Mouse (Mus musculus) bone marrow, adult 2 months (tissue): ENCODE measurements around the gene Polr2c. TPM values are rescaled to one million over a fixed set of nuclear protein-coding genes. Genes with fewer than 3 reads are reported as not detected.

Experiments used
- H3K27ac ChIP-seq: fragments of 200-500 bp; 2 replicates; pipeline ENCODE4 v1.5.1; 2012; ENCODE audit warnings: low read depth, mild to moderate bottlenecking, control low read depth, inconsistent platforms, low read length; ENCODE audit not compliant: control insufficient read depth, poor library complexity, insufficient read depth
- H3K4me1 ChIP-seq: fragments of 200-500 bp; 2 replicates; pipeline ENCODE4 v1.6.1; 2011; ENCODE audit warnings: low read length; ENCODE audit not compliant: control insufficient read depth, insufficient read depth
- H3K4me3 ChIP-seq: fragments of 200-500 bp; replicated peaks from 2 replicates; pipeline ENCODE3; 2011; ENCODE audit warnings: mild to moderate bottlenecking, low read depth, low read length, control low read depth; ENCODE audit not compliant: control insufficient read depth
- CTCF ChIP-seq: fragments of 200-500 bp; IDR thresholded peaks from 2 replicates; pipeline ENCODE4 v1.5.1; 2011; ENCODE audit warnings: low read length, control low read depth; ENCODE audit not compliant: control insufficient read depth, insufficient read depth
- POLR2A ChIP-seq: fragments of 200-500 bp; IDR thresholded peaks from 2 replicates; pipeline ENCODE4 v1.6.1; 2011; ENCODE audit warnings: low read depth, mild to moderate bottlenecking, control low read depth, low read length, borderline replicate concordance; ENCODE audit not compliant: control insufficient read depth
- WGBS: fragments of 180-500 bp; shearing (Covaris S2); methylation state at CpG from one replicate; pipeline ENCODE4 v1.1.7; 2018; 5-methylcytosine and 5-hydroxymethylcytosine counted together
- polyA plus RNA-seq: library from polyadenylated mRNA; stranded (reverse); fragments of >200 nt; gene quantifications from 2 replicates; pipeline ENCODE4 v1.2.4, GENCODE M21; 2011; ENCODE audit warnings: low replicate concordance; ENCODE audit not compliant: missing spikeins, insufficient read depth, insufficient read length

Gene Polr2c
- polyA plus RNA-seq, 1 experiment: 37.9 TPM

DNA sequence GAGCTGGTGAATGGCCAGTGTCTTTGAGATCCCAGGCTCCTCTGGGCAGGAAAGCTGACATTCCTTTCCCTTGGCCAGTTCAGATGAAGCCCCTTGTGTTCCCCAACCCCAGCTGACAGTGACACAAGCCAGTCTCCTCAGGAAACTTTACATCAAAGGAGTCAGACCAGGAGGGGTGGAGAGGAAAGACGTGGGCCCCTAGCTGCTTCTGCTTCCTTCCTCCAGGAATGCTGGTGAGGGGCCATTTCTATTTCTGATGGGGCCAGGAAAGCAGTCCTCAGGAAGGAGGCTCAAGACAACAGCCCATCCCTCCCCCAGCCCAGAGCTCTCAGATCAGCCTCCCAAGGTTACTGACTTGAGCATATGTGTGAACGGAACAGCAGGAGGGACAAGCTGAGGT, 35.7 kb downstream of the Polr2c start:
- peaks cover under 1% of the 10 kb centered on the region; the same call in 1 of the 2 replicates for H3K4me1 ChIP-seq
- H3K27ac ChIP-seq: no peak overlapping the region
- no peak overlapping the region for H3K4me3 ChIP-seq
- WGBS: 63% methylated on average over 2 of the region's 2 CpGs
- no peak for TF ChIP-seq CTCF
- no peak for TF ChIP-seq POLR2A

DNA sequence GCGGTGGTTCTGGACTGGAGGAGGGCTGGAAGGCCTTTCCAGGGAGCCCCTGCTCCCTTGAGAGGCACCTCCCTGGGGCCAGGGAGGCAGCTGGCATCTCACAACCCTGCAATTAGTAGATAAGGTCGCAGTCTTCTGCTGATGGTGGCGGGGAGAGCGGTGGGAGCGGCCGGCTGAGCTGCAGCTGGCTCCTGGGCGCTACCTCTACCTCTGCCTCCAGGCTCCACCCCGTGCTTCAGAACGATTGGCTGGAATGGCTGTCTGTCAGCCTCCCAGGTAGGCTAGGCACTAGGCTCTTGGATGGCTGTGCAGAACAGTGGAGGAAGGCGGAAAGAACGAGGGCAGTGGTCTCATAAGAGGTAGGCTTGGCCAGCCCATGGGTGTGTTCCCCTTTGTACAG, 42.0 kb downstream of the Polr2c start:
- TF ChIP-seq CTCF: no peak
- peak; percentile 38; the same call in 1 of the 2 replicates for TF ChIP-seq POLR2A
- Histone ChIP-seq H3K27ac (peak overlapping the region; percentile 87), H3K4me1 (peaks cover 7% of the 10 kb centered on the region), H3K4me3 (no peak overlapping the region)
- WGBS: 51% methylated on average over 11 of the region's 11 CpGs

DNA sequence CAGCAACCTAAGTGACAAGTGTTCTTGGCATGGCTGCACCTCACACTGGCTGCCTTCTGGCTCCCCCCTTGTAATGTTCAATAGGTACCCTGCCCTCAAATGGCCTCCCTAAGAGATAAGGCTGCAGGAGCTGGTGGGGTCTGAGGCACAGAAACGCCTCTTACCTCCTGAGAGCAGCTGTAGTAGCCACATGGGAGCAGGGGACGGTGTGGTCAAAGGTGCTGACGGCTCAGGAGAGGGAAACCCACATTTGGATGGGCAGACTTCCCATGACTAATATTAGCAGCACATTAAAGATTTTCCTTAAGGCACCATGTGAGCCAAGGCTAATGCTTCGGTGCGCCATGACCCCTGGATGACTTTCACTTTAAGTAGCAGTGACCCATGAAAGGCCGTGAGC, 43.4 kb downstream of the Polr2c start:
- TF ChIP-seq POLR2A (no peak), CTCF (no peak)
- no peak overlapping the region for H3K4me3 ChIP-seq
- peaks cover 7% of the 10 kb centered on the region for H3K4me1 ChIP-seq
- 69% methylated on average over 6 of the region's 6 CpGs for WGBS
- H3K27ac ChIP-seq: no peak overlapping the region

DNA sequence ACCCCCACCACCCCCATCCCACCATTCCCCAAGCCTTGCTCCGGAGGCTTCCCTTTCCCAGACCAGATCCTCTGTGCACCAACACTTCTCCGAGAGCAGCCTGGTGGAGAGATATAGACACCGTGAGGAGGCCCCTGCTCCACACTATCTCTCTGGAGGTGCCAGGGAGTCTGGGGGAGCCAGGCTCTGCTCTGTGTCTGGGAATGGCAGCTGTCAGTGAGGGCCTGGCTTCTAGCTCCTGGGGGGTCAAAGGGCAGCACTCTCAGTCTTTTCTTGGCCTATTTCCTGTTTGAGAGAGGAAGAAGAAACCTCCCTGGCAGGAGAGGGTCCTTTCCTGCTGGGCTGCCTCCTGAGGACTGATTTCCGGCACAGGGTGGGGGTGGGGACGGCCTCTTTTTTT, 43.8 kb downstream of the Polr2c start:
- peaks cover 7% of the 10 kb centered on the region for H3K4me1 ChIP-seq
- H3K4me3 ChIP-seq: no peak overlapping the region
- TF ChIP-seq POLR2A: no peak
- no peak for TF ChIP-seq CTCF
- WGBS: 43% methylated on average over 5 of the region's 5 CpGs
- no peak overlapping the region; the same call in 1 of the 2 replicates for H3K27ac ChIP-seq

DNA sequence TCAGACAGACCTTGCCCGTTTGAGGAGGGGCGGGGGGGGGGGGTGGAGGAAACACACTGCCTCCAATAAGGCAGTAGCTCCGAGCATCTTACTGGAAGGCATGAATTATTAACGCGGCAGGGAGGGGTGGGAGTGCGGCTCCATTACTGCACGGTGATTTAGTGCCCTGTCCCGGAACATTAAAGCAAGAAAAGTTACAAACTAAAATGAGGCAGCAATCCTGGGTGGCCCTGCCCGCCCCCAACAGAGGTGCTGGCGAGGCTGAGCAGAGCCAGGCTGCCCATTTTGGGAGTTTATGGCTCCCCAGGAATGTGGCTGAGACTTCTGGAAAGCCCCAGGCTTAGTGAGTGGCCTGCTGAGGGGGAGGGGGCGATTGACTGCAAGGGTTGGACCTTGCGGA, 46.5 kb downstream of the Polr2c start:
- H3K4me1 ChIP-seq: peaks cover 3% of the 10 kb centered on the region
- no peak for TF ChIP-seq CTCF
- TF ChIP-seq POLR2A: no peak
- 80% methylated on average over 12 of the region's 12 CpGs for WGBS
- no peak overlapping the region for H3K27ac ChIP-seq
- H3K4me3 ChIP-seq: no peak overlapping the region

DNA sequence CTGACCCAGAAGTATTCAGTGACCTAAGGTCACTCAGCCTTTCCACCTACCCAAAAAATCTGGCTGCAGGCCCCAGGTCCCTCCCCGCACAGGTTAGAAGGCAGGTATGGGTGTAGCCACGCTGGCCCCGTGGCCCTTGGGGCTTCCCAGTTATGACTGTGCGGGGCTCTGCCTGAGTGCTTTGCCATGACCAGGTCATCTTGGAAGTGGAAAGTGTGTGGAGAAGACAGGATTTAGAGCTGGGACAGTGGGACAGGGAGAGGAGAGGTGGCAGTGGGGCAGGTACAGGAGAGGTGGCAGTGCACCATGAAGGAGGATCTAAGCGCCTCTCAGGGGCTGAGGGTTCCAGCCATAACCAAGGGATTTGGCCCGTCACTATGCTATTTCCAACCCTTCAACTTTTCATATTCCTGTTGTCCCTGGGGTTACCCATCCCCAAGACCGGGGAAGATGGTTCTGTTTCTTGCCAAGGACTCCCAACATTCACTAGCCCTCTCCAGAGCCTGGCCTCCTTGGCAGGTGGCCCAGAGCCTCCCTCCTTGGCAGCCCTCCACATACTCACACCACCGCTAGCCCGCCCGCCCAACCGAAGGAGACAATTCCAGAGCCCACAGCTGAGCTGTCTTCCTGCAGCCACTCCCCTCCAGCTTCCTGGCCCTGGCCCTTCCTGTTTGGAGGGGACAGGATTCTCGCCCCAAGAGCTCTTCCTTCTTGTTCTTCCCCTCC, 47.4 kb downstream of the Polr2c start:
- peaks cover under 1% of the 10 kb centered on the region for H3K4me1 ChIP-seq
- no peak overlapping the region; the same call in 1 of the 2 replicates for H3K27ac ChIP-seq
- 65% methylated on average over 12 of the region's 12 CpGs for WGBS
- TF ChIP-seq POLR2A: no peak
- TF ChIP-seq CTCF: no peak
- H3K4me3 ChIP-seq: no peak overlapping the region

DNA sequence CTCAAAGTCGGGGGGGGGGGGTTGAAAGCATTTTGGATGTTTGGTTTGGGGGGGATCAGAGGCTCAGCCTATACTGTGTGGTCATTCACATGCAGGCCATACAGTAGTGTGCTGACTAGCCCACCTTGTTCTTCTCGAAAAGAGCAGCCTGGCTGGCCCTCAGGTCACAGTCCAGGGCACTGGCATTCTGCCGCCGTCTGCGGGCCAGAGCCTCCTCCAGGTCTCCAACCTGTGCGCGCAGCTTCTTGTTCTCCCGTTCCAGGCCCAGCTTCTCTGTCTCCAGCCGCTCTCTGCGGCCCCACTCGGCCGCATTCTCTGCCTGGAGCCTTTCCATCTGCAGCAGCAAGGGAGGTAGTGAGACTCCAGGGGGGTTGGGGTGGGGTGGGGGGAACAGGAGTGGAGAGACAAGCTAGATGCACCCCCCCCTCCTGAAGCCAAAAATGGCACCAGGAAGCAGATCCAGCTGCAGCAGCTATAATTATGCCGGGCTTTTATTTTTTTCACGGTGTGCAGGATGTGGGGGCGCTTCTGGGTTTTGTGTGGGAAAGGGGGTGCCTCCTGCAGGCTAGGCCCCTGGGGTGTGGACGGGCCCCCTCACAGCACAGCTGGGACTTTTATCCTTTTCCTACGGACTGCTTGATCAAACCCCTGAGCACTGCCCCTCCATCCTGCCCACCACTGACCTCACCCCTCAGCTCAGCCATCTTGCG, 50.5 kb downstream of the Polr2c start:
- Histone ChIP-seq H3K27ac (no peak overlapping the region), H3K4me3 (no peak overlapping the region), H3K4me1 (no peaks in the 10 kb centered on the region)
- 78% methylated on average over 18 of the region's 18 CpGs for WGBS
- TF ChIP-seq POLR2A (no peak), CTCF (no peak)

DNA sequence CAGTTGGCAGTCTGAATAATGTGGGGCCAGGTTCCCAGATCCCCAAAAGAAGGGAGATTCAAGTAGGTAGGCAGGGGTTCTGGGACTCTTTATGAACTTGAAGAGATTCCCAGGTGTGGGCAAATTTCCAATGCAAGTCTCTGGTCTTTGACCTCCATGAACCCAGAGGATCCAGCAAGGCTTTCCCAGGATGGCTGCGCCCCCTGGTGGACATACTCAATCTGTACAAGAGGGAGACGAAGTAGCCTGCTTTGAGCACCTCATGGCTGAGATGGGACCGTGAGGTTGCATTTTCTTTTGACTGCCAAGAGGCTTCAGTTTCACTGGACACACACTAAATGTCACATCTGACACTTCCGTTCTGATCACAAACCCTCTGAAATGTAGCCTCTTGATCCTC, 51.6 kb downstream of the Polr2c start:
- no peak overlapping the region for H3K27ac ChIP-seq
- no peak overlapping the region for H3K4me3 ChIP-seq
- TF ChIP-seq CTCF (peak; percentile 91), POLR2A (no peak)
- H3K4me1 ChIP-seq: no peaks in the 10 kb centered on the region
- 8% methylated on average over 4 of the region's 4 CpGs for WGBS
